Mouse (Mus musculus) G1E-ER4 (cell line): ENCODE data around the gene Dnajc13. TPM values are rescaled to one million over a fixed set of nuclear protein-coding genes. Genes with fewer than 3 reads are reported as not detected.

Experiments used
- GATA1 ChIP-seq: IDR thresholded peaks from one replicate; pipeline ENCODE4 v1.8.0; 2012; ENCODE audit warnings: low read length, inconsistent platforms
- polyA plus RNA-seq: library from polyadenylated mRNA; stranded (reverse); fragments of >175 nt; gene quantifications from 2 replicates; pipeline ENCODE4 v1.2.3, GENCODE M21; 2012

Dnajc13 gene
- polyA plus RNA-seq, 1 experiment, result 86.7 TPM

DNA sequence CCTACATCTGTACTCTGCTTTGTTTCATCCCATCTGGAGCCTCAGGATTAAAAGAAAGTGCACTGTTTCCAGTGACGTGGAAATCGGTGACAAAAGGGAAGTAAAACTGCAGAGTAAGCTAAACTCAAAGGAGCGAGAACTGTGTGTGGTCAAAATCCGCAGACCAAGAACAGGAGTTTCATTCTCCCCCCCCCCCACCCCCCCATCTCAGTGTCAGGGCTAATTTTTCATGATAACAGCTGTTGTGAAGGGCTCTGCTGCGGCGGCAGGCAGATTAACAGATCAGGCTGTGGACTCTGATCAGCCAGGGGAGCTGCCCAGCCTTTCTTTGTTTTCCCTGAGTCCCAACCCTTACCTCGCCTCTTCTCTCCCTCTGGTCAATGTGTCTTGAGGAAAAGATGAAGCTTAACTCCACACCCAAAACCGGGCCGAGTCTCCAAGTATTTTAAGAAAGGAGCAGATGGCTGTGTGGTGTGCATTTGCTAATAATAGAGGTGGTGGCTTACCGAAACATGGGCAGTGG is 6.7 kb upstream of the Dnajc13 start:
- TF ChIP-seq GATA1, result no peak

DNA sequence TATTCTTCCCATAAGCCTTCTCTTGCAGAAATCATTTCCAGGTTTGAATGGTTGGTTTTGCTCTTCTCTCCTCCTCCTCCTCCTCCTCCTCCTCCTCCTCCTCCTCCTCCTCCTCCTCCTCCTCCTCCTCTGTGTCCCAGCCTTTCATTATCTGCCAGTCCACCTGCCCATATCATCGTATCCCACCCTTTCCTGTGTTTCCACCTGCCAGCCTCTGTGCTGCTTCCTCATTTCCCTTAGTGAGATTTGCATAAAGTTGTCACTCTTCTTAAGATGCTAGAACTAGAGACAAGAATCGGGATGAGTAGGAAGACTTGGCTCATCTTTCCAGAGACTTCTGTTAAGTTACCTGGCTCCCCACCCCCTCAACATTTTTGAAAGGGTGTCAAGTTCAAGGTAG is 1.8 kb upstream of the Dnajc13 start:
- no peak for TF ChIP-seq GATA1

DNA sequence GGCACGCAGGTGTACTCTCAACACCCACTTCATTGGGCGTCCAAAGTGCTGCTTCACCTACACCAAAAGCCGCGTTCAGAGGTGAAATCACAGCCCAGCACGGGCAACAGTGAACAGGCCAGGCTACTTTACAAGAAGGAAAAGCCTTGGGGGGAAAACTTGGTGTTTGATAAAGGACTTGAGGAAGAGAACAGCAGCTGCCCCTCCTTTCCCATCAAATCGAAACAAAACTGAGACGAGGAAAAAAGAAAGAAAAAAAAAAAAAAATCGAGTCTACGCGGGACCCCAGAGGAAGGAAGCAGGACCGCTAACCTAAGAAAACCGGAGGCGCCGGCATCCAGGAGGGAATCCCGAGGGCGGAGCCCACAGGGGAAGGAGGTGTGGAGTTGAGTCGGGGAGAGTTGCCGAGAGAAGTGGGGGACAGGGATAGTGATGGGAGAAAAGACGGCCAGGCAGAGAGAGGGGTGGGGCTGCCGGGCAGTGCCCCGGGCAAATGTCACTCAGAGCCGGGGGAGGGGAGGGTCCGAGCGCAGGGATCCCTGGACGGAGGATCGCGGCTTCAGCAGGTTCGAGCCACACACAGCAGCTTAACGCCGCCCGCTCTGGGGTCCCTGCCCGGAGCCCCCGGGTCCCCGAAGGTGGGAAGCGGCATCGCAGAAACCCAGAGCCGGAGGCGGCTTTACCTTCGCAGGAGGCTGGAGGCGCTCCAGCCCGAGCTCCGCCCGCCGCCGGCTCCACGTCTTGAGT is 541 bp downstream of the Dnajc13 start:
- no peak for TF ChIP-seq GATA1

- TF ChIP-seq GATA1, result no peak
These were observed 2.4 kb downstream of the Dnajc13 start for GRCm38 (mm10) chr9:104260306-104260705.

- no peak for TF ChIP-seq GATA1
These were observed 6.6 kb downstream of the Dnajc13 start for GRCm38 (mm10) chr9:104256085-104256484.

DNA sequence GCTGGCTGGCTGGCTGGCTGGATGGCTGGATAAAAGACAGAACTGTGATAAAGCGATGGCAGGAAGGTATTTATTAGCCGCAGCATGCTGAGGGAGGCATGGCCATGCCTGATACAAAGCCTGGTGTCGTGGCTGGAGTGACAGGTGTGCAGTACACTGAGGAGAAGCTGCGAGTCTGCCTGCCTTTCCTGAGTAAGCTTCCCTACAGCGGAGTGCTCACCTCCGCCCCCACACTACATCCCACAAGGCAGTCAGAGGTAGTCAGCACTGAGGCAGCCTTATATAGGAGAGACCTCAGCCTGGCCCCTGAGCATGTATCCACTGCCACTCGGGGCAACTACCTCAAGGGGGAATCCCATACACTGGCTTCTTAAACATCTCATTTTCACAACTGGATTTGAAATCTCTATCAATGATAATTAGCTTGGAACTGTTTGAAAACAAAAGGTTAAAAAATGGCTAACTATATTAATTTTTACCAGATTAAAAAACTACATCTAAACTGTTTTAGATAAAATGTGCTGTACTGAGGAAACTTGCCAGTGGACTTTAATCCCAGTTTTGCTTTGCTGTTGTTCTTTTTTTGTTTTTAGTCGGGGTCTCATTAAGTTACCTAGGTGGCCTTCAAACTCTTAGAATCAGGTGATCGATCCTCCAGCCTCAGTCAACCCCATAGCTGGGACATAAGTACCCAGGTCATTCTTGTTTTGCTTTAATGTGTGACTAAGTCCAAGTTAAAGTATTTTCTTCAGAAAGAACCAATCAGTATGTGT is 8.1 kb downstream of the Dnajc13 start:
- TF ChIP-seq GATA1, result no peak

GRCm38 (mm10) chr9:104252637-104253036 is 10.1 kb downstream of the Dnajc13 start:
- no peak for TF ChIP-seq GATA1

GRCm38 (mm10) chr9:104251687-104252086 is 11.0 kb downstream of the Dnajc13 start:
- TF ChIP-seq GATA1, result no peak

DNA sequence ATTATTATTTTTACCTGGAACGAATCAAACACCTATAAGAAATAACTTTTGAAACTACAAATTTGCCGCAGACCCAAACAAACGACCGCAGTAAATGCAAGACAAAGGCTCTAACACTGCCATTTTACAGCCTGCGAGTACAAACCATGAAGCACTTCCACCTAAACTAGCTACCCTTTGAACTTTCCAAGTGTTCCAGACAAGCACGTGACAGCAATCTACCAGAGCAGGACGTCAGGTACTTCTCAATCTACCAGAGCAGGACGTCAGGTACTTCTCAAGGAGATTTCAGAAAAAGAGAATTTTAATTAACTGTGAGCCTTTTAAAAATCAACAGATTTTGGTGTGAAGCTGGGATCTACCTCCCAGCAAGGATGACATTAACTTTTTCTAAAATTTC is 11.6 kb downstream of the Dnajc13 start:
- TF ChIP-seq GATA1, result no peak

DNA sequence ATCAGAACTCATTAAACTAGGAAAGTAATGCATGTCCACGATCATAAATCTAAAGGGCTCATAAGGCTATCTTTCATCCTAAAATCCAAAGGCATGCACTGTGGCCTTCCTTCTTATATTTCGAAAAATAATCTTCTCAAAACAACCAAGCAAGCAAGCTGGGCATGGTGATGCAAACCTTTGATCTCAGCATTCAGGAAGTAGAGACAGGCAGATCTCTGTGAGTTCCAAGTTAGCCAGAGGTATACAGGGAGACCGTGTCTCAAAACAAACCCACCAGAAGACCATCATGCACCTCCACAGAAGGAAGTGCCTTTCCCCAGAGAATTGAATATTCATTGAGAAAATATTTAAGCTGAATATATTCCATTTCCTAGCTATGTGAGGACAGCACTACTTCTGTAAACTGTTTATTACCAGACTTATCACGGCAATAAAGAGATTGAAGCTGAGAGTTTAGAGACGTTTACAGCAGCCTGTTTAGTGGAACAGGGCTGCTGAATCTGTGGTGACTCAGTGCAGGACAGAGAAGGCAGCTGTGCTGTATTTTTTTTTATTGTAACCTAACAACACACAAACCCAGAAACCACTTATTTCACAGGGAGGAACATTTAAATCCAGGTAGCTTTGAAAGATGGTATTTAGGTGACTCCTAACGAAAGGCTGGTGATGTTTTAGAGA is 15.3 kb downstream of the Dnajc13 start:
- TF ChIP-seq GATA1, result no peak

DNA sequence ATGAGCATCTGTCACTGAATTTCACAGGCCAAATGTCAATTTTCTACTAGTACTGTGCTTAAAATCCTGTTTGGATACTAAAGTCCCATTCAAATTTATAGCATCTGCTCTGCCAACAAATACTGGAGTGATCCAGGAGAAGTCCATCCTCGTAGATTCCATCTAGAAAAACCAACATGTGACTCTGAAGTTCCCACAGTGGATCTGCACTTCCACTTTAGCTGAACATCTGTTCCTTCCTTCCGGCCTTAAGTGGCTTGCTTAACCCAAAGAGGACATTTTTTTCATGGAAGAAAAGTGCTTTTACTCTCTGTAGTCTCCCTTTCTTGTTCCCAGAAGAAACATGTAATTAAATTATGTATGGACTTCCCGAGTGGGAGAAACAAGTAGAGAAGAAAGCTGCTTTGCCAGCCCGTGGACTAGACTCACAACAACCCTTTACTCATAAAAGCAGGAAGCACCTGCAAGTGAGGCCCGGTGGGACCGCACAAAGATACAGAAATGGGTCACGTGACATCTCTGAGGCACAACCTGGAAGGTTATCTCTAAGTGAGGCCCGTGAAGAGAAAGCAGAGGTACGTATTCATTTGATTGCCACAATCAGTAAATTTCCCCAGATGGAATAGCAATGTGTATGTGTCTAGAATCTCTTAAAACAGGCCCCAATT is 18.8 kb downstream of the Dnajc13 start:
- no peak for TF ChIP-seq GATA1

DNA sequence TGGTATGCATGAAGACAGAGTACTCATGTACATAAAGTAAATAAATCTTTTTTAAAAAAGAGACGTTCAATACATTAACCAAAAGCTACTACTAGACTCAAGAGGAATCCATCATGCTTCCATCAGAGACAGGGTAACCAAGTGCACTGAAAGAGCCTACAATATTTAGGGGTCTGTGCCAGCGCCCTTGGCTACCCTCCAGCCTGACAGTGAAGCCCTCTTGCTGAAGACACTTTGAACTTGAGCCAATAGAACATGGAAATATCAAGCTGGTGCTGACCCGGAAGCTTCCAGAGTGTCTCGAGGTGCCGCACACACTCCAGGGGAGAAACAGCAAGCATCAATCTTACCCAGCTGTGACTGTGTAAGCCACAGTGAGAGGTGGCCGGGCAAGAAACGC is 22.6 kb downstream of the Dnajc13 start:
- TF ChIP-seq GATA1, result no peak

- no peak for TF ChIP-seq GATA1
These were observed 23.7 kb downstream of the Dnajc13 start for GRCm38 (mm10) chr9:104239076-104239475.

- TF ChIP-seq GATA1, result no peak
These were observed 26.3 kb downstream of the Dnajc13 start for GRCm38 (mm10) chr9:104236256-104236930.

DNA sequence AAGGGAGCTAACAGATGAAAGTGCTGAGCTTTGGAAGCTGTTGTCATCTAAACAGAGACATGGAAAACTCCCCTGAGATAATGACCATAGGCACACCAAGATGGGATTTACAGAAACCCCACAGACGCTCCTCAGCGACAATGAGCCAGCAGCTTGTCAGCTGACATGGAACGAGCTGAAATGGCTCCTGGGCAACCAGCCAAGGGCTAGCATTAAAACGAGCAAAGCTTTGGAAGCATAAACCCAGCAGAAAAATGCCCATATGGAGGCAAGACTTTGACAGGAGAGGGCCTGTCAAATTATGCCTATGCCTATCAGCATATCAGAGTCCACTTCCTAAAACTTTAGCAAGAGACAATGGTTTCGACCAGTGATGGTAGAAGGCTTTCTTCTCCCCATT is 27.0 kb downstream of the Dnajc13 start:
- no peak for TF ChIP-seq GATA1

GRCm38 (mm10) chr9:104233815-104234214 is 28.9 kb downstream of the Dnajc13 start:
- TF ChIP-seq GATA1, result no peak
